Mouse (Mus musculus) mesoderm, embryonic 11.5 days (tissue): ENCODE measurements around the gene Aak1.
"Not testable (repeated sequence)": the region's sequence is repeated elsewhere in the genome, so short reads cannot be mapped to it uniquely, and the experiment has no call there.

ENCODE experiments used
- DNase-seq: peaks from one replicate; pipeline ENCODE4 v3.0.0-alpha.2; 2012; ENCODE audit warnings: low read depth, low spot score

Aak1 gene

DNA sequence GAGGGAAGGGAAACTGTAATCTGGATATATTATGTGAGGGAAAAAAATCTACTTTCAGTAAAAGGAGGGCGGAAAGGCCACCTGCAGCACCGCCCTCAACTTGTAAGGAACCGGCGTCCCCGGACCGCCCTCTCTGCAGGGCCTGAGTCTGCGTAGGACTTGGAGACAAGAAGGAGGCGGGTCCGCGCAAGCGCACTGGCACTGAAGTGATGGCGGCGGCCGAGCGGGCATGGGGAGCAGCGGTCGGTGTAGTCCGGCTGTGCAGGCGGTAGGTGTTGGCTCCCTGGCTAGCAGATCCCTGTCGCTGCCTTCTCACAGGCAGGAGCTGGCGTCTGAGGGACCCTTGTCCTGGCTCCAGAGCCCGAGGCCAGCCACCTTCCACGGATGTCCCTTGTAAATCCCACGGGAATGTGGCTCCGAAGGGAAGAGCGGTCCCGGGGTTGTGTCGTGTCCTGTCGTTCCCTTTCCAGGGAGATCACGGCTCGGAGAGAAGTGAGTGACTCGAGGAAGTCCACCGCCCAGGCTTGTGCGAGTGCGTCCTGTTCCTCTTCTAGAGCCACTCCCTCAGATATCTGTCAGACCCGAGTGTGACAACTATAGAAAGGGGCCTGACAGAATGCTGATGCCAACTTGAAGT lies 160.5 kb downstream of the Aak1 start:
- peak; percentile 94 for DNase-seq

DNA sequence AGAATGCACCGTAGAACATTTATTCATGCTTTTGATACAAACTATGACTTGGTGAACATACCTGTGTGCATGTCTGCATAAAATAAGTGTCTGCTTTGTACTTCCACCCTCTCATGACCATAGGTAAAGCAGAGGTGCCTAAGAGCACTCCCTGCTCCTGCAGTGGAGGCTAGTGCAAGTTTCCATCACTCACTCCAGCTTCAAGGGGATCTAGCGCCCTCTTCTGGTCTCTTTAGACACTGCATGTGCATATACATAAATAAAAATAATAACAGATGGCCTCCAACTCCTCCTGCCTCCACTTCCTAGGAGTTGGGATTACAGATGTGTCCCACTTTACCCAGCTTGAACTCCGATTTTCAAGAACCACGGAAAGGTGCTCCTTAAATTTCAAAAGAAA lies 167.6 kb downstream of the Aak1 start:
- peak; percentile 76 for DNase-seq

DNA sequence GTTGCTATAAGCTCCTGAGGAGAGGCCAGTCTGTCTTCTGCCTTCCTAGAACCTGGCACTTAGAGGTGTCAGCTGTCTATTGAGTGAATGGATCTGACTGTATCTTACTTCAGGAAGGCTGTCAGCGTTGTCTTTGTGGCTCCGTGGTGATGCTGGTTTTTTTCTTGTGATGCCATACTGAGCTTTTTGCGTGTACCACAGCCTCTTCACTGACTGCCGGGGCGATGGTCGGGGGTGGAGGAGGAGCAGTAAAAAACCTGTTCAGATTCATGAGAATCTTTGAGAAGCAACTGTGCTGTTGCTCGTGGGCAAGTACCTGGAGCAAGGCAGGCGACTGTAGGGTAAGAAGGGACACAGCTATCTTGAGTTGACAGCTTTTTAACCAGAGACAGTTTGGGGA lies 169.6 kb downstream of the Aak1 start:
- DNase-seq = no peak

GRCm38 (mm10) chr6:87021791-87022190 lies 172.5 kb downstream of the Aak1 start:
- DNase-seq = no peak

- DNase-seq = no peak
Observed at GRCm38 (mm10) chr6:87026980-87027379, 177.7 kb downstream of the Aak1 start.

DNA sequence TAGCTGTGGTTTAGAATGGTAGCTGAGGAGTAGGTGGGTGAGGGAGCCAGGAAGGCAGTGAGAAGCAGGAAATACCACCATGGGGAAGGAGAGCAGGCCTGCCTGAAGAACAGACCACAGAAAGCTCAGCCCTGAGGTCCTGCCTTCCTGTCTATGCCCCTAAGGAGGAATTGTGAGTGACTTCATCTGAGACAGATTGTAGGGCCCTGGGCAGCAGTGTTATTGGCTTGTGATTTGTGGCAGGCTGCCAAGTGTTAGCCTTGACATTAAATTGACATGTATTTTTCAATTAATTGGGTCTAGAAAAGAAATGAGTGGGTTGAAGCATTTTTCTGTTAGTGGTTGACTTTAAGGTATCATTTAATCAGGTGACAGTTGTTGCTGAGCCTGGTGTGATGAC lies 179.6 kb downstream of the Aak1 start:
- DNase-seq = no peak

DNA sequence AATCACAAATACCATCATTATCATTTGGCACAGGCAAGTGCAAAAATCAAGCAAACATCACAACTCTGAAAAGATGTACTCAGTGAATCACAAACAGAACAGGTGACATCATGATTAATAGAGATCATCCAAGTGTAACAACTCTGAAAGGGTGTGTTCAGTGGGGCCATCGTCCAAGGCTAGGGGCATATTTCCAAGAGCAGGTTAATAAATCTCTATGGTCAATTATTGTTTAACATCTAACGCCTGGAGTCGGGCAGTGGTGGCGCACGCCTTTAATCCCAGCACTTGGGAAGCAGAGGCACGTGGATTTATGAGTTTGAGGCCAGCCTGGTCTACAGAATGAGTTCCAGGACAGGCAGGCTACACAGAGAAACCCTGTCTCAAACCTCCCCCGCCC lies 182.0 kb downstream of the Aak1 start:
- DNase-seq = not testable (repeated sequence)

GRCm38 (mm10) chr6:87032401-87032800 lies 183.1 kb downstream of the Aak1 start:
- no peak for DNase-seq

DNA sequence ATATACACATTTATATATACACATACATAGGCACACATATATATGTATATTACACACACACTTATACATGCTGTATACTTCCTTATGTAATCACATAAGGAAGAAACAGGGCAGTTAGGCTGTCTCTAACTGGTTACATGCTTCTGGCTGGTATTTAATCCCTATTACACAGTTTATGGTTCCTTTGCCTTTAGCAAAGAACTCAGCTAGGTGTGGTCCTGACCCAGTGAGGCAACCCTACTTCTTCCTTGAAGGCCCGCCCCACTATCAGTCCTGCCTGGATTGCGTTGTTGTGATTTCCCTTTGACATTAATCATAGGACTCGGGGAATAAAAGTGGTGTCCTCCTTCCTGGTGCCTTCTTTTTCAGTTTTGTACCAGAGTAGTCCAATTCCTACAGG lies 185.1 kb downstream of the Aak1 start:
- DNase-seq = no peak

DNA sequence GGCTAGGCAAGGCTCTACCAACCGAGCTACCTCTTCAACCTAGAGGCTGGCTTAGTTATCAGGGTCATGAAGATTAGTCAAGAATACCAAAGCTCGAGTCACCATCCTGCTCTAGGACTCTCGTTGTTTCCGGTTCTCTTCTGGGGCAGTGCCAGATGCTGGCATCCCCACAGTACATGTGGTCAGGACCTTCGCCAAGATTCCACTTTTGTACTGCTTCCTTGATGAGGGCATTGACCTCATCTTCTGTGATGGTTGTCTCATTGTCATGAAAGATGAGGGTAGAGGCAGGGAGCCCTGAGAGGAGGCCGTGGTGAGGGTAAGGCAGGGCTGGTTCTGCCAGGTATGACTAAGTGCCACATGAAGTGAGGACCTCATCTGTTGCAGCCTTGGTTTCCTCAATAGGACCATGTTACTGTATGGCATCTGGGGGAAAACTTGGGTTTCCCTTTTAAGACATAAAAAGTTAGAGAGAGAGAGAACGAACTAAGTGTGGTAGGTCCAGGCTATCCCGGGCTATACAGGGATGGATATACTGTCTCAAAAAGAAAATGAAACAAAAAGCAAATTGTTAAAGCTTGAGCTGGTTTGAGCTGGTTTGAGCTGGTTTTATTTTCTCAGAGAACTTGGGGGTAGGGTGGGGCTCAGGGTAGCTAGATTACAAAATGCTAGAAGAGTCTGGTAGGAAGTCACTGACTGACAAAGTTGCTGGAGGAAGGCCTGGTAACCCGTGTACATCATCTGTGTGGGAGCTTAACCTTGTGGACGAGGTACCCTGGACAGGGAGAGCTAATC lies 188.7 kb downstream of the Aak1 start:
- DNase-seq = no peak

DNA sequence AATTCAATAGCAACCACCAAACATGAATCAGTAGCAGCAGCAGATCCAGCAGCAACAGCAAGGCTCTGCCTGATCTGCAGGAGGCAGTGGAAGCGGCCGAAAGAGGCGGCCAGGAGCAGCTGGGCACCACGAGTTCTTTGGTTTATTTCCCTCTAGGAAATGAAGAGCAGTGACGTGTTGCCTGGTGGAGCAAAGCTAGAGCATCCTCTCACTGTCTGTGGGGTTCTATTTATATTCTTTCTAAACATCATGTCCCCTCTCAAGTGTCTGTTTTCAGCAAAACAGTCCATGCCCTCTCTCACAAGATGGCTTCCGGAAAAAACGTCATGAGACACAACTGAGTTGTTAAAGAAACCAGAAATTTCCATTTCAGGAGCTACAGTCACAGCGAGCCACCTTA lies 189.8 kb downstream of the Aak1 start:
- DNase-seq = no peak

DNA sequence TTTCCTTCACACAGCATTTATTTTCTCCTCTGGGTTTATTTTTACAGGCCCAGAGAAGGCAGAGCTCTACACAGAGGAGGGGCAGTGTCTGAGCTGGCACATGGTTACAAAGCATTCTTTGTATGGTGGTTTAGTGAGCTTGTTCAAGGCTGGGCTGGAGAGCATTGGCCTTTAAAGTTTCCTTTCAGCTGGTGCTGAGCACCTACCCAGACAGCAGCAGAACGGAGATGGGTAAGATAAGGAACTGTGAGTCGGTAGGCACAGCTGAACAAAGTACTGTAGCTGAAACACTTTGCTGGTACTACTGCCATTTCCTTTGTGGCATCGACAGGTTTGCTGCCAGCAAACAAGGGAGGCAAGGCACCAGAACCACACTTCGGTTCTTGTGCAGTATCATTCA lies 191.7 kb downstream of the Aak1 start:
- peak; percentile 12 for DNase-seq

DNA sequence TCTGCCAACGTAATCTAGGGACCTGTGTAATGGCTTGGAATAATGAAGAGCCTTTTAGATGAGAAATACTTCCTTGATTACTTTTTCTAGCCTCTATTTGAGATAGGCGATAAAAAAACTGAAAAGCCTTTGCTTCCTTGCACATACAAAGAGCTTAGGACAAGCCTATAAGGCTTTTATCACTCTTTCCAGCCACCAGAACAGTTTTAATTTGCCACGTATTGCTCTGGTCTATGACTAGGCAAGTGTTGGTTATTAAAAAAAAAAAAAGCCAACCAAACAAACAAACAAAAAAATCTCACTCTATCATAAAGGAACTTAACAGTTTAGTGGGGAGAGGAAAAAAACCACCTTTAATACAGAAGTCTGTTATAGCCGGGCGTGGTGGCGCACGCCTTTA lies 192.1 kb downstream of the Aak1 start:
- no peak for DNase-seq

DNA sequence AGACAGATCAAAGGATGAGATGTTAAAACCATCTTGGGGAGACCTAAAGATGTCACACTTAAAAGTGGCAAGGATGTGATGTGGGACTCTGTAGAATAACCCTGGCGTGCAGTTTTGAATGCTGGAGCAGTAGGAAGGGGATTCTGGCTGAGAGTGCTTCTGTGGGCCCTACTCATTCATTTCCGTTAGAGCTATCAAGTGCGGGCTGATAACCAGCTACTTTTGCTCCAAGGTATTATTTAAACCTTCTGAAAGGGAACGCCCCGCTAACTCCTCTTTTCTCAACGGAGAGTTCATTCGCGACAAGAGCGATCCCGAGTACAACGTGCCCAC lies 192.7 kb downstream of the Aak1 start:
- no peak for DNase-seq

- DNase-seq = peak; percentile 95
Observed at GRCm38 (mm10) chr6:87042337-87043130, 193.2 kb downstream of the Aak1 start, which contains the start of gene Gfpt1. Gene Gfpt1 (plus strand): TSS chr6:87042846.

- peak; percentile 7 for DNase-seq
Observed at GRCm38 (mm10) chr6:87043131-87043516, 193.8 kb downstream of the Aak1 start.

GRCm38 (mm10) chr6:87044895-87045294 lies 195.6 kb downstream of the Aak1 start:
- DNase-seq = no peak

- DNase-seq = no peak
Observed at GRCm38 (mm10) chr6:87045507-87045906, 196.2 kb downstream of the Aak1 start.

GRCm38 (mm10) chr6:87048712-87049111 lies 199.4 kb downstream of the Aak1 start:
- DNase-seq = not testable (repeated sequence)

DNA sequence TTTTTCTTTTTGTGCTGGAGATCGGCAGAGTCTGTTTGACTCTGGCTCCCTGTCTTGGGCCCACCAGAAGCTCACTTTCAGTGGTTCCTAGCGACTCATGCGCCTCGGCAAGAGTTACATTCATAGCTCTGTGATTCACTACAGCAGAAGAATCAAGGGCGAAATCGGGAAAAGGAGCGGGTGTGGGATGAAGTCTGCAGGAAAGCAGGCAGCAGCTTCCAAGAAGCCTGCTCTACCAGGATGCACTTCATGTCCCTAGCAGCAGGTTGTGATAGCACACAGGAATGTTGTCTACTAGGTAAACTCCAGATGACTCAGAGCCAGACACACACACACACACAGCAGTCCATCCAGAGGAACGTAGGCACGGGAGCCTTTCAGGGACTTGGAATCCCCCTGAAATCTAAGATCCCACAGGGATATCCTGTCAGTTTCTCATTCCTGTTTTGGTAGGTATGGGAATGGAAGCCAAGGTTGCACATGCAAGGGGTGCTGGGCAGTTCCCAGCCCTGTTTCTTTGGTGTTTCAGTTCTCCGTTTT lies 202.6 kb downstream of the Aak1 start:
- no peak for DNase-seq
